Mouse (Mus musculus) hindbrain, embryonic 11.5 days (tissue): ENCODE results near the gene Trim25. TPM values are rescaled to one million over a fixed set of nuclear protein-coding genes. Genes with fewer than 3 reads are reported as not detected.

ENCODE experiments used
- ATAC-seq: fragments of 200-750 bp; cut with Nextera tagmentation; 2 replicates; pipeline ENCODE4 v1.8.0; 2017; ENCODE audit warnings: mild to moderate bottlenecking, moderate TSS enrichment, moderate library complexity; ENCODE audit not compliant: low FRiP score
- DNase-seq: peaks from one replicate; pipeline ENCODE4 v3.0.0-alpha.2; 2015; ENCODE audit warnings: low spot score
- H3K27ac ChIP-seq: fragments of 300-500 bp; sonication (generic); 2 replicates; pipeline ENCODE4 v1.5.1; 2014; ENCODE audit warnings: mild to moderate bottlenecking, low read depth, low read length
- H3K27me3 ChIP-seq: fragments of 300-500 bp; sonication (generic); 2 replicates; pipeline ENCODE4 v1.6.1; 2014; ENCODE audit warnings: mild to moderate bottlenecking, low read length, moderate library complexity, mixed read lengths; ENCODE audit not compliant: control insufficient read depth, insufficient read depth
- H3K36me3 ChIP-seq: fragments of 300-500 bp; sonication (generic); 2 replicates; pipeline ENCODE4 v1.6.1; 2014; ENCODE audit warnings: mild to moderate bottlenecking, low read length, moderate library complexity, mixed read lengths; ENCODE audit not compliant: control insufficient read depth, insufficient read depth
- H3K4me1 ChIP-seq: fragments of 300-500 bp; sonication (generic); replicated peaks from 2 replicates; pipeline ENCODE4 v1.6.1; 2014; ENCODE audit warnings: low read length, mixed read lengths; ENCODE audit not compliant: control insufficient read depth, insufficient read depth
- H3K4me2 ChIP-seq: fragments of 300-500 bp; sonication (generic); replicated peaks from 2 replicates; pipeline ENCODE4 v1.6.1; 2014; ENCODE audit warnings: mild to moderate bottlenecking, low read depth, low read length
- H3K4me3 ChIP-seq: fragments of 300-500 bp; sonication (generic); 2 replicates; pipeline ENCODE4 v1.5.1; 2014; ENCODE audit warnings: low read depth, low read length
- H3K9ac ChIP-seq: fragments of 300-500 bp; sonication (generic); 2 replicates; pipeline ENCODE4 v1.6.1; 2014; ENCODE audit warnings: low read depth, low read length
- H3K9me3 ChIP-seq: fragments of 300-500 bp; sonication (generic); 2 replicates; pipeline ENCODE4 v1.6.1; 2016; ENCODE audit warnings: low read length; ENCODE audit not compliant: control insufficient read depth
- WGBS: fragments of 180-500 bp; shearing (Covaris S2); extraction: QIAGEN DNeasy Blood & Tissue Kit; methylation state at CpG from one replicate; pipeline ENCODE4 v1.1.7; 2014; 5-methylcytosine and 5-hydroxymethylcytosine counted together
- polyA plus RNA-seq: library from polyadenylated mRNA; unstranded; fragments of >200 nt; fragmentation: Nextera tagmentation; extraction: Ambion mirVana; gene quantifications from 2 replicates; pipeline ENCODE4 v1.2.1, GENCODE M21; 2014

Gene Trim25
- polyA plus RNA-seq, 1 experiment from 2014 or later, result 3.6 TPM

GRCm38 (mm10) chr11:88958851-88959250 lies 40.3 kb upstream of the Trim25 start:
- no peak overlapping the region for H3K9ac ChIP-seq
- H3K4me3 ChIP-seq, result no peak overlapping the region
- no peak overlapping the region for H3K27ac ChIP-seq
- ATAC-seq, result no peak
- no peaks in the 10 kb centered on the region for H3K36me3 ChIP-seq
- DNase-seq, result no peak
- H3K9me3 ChIP-seq, result no peaks in the 10 kb centered on the region
- 80% methylated on average over 3 of the region's 3 CpGs for WGBS
- H3K4me2 ChIP-seq, result no peak overlapping the region
- no peaks in the 10 kb centered on the region for H3K4me1 ChIP-seq
- H3K27me3 ChIP-seq, result no peaks in the 10 kb centered on the region

- WGBS, result 94% methylated on average over 2 of the region's 3 CpGs
- no peak within 1 kb of the TSS for H3K9ac ChIP-seq
- DNase-seq (no peak), ATAC-seq (no peak)
- no peaks in the 10 kb centered on the region for H3K27me3 ChIP-seq
- no peaks in the 10 kb centered on the region for H3K9me3 ChIP-seq
- no peak within 1 kb of the TSS for H3K4me3 ChIP-seq
- no peaks in the 10 kb centered on the region for H3K4me1 ChIP-seq
- H3K4me2 ChIP-seq, result no peak within 1 kb of the TSS
- H3K36me3 ChIP-seq, result no peaks in the 10 kb centered on the region
- H3K27ac ChIP-seq, result no peak within 1 kb of the TSS
These were observed 32.3 kb upstream of the Trim25 start, which contains the start of gene Elobl for GRCm38 (mm10) chr11:88966881-88967361. TSS of gene Elobl (minus strand) at chr11:88966931.

- DNase-seq, result peak; percentile 19
These were observed 28.9 kb upstream of the Trim25 start, which contains the start of gene Coil for GRCm38 (mm10) chr11:88970202-88970732. TSS of gene Coil (plus strand) at chr11:88970252.

GRCm38 (mm10) chr11:88973776-88974701 lies 25.1 kb upstream of the Trim25 start:
- no peaks in the 10 kb centered on the region for H3K9me3 ChIP-seq
- peak; percentile 80 for ATAC-seq
- peak overlapping the region; percentile 82 for H3K9ac ChIP-seq
- H3K27me3 ChIP-seq, result no peaks in the 10 kb centered on the region
- no peaks in the 10 kb centered on the region for H3K4me1 ChIP-seq
- peak overlapping the region; percentile 59 for H3K4me2 ChIP-seq
- WGBS, result 2% methylated on average over 53 of the region's 62 CpGs
- no peaks in the 10 kb centered on the region for H3K36me3 ChIP-seq
- H3K4me3 ChIP-seq, result peak overlapping the region; percentile 73
- H3K27ac ChIP-seq, result peak overlapping the region; percentile 87
- DNase-seq, result peak; percentile 97

More at GRCm38 (mm10) chr11:88970202-88970732, 28.9 kb upstream of the Trim25 start, which contains the start of gene Coil:
- H3K4me3 ChIP-seq, result no peak within 1 kb of the TSS
- WGBS, result 38% methylated on average over 2 of the region's 2 CpGs
- H3K27me3 ChIP-seq, result no peaks in the 10 kb centered on the region
- H3K4me2 ChIP-seq, result no peak within 1 kb of the TSS
- ATAC-seq, result no peak; the same call in 1 of the 2 replicates
- H3K4me1 ChIP-seq, result no peaks in the 10 kb centered on the region
- no peak within 1 kb of the TSS for H3K9ac ChIP-seq
- no peaks in the 10 kb centered on the region for H3K9me3 ChIP-seq
- H3K36me3 ChIP-seq, result no peaks in the 10 kb centered on the region
- H3K27ac ChIP-seq, result no peak within 1 kb of the TSS

GRCm38 (mm10) chr11:88976320-88976719 lies 22.9 kb upstream of the Trim25 start:
- ATAC-seq (no peak), DNase-seq (peak; percentile 18)
- 92% methylated on average over 2 of the region's 2 CpGs for WGBS
- no peaks in the 10 kb centered on the region for H3K36me3 ChIP-seq
- H3K9ac ChIP-seq, result no peak overlapping the region
- no peak overlapping the region for H3K4me2 ChIP-seq
- H3K27ac ChIP-seq, result no peak overlapping the region
- H3K4me3 ChIP-seq, result no peak overlapping the region
- no peaks in the 10 kb centered on the region for H3K27me3 ChIP-seq
- H3K4me1 ChIP-seq, result no peaks in the 10 kb centered on the region
- no peaks in the 10 kb centered on the region for H3K9me3 ChIP-seq

GRCm38 (mm10) chr11:88977188-88977587 lies 22.0 kb upstream of the Trim25 start:
- H3K27ac ChIP-seq, result no peak overlapping the region
- H3K9me3 ChIP-seq, result no peaks in the 10 kb centered on the region
- 93% methylated on average over 5 of the region's 5 CpGs for WGBS
- no peak overlapping the region for H3K9ac ChIP-seq
- H3K27me3 ChIP-seq, result no peaks in the 10 kb centered on the region
- no peak for ATAC-seq
- no peaks in the 10 kb centered on the region for H3K36me3 ChIP-seq
- H3K4me1 ChIP-seq, result no peaks in the 10 kb centered on the region
- DNase-seq, result no peak
- H3K4me3 ChIP-seq, result no peak overlapping the region
- no peak overlapping the region for H3K4me2 ChIP-seq

- no peaks in the 10 kb centered on the region for H3K9me3 ChIP-seq
- H3K9ac ChIP-seq, result no peak overlapping the region
- no peak for DNase-seq
- 92% methylated on average over 8 of the region's 8 CpGs for WGBS
- H3K4me2 ChIP-seq, result no peak overlapping the region
- peaks cover 5% of the 10 kb centered on the region for H3K36me3 ChIP-seq
- no peaks in the 10 kb centered on the region for H3K27me3 ChIP-seq
- H3K4me3 ChIP-seq, result no peak overlapping the region
- no peak overlapping the region for H3K27ac ChIP-seq
- H3K4me1 ChIP-seq, result no peaks in the 10 kb centered on the region
- ATAC-seq, result no peak
These were observed 17.8 kb upstream of the Trim25 start for GRCm38 (mm10) chr11:88981337-88981736.

GRCm38 (mm10) chr11:88986616-88987015 lies 12.6 kb upstream of the Trim25 start:
- Histone ChIP-seq H3K4me2 (no peak overlapping the region), H3K27ac (no peak overlapping the region), H3K36me3 (peaks cover 5% of the 10 kb centered on the region), H3K9ac (no peak overlapping the region), H3K9me3 (no peaks in the 10 kb centered on the region), H3K4me3 (no peak overlapping the region), H3K27me3 (no peaks in the 10 kb centered on the region), H3K4me1 (no peaks in the 10 kb centered on the region)
- WGBS, result 85% methylated on average over 10 of the region's 10 CpGs
- ATAC-seq (no peak), DNase-seq (no peak)
